Mouse (Mus musculus): ENCODE data around the gene Grik4. TPM values are rescaled to one million over a fixed set of nuclear protein-coding genes. Genes with fewer than 3 reads are reported as not detected.

Grik4 gene
- polyA plus RNA-seq, 1 experiment from 2014 or later: 0.41 TPM

DNA sequence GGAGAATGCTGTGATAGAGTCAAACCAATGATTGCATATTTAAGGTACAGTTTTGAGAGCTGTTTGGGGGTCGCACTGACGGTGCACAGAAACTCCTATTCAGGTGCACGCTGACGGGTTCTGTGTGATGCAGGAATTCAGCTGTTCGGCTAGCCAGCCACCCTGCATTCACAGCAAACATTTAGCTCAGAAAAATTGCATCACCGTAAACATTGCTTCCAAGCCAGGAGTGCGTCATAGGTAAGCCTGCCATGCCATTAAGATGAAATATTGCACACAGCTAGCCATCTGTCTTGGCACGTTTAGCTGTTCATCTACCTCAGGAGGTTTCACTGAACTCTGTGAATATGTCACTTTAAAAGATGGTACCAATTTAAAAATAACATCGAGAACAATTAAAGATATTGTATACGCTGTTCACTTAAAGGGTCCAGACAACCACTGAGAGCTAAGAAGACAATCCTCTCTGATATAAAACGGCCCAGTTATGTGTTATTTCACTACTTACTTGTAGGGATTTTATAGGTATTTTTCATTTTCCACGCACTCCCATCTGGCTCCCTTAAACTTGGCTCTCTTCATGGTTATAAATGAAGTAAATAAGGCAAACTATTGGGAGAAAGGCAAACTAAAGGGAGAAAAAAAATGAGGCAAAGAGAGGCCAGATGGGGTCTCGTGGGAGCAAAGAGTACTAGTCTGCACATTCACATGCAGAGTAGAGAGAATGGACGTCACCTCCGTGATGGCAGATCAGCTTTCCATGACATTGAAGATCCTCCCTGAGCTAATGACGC is 453.5 kb downstream of the Grik4 start:
- Histone ChIP-seq H3K4me1 (replicated peaks) (no peaks in the 10 kb centered on the region), H3K9me3 (replicated peaks) (no peaks in the 10 kb centered on the region), H3K36me3 (replicated peaks) (no peaks in the 10 kb centered on the region), H3K9ac (no peak overlapping the region), H3K27ac (replicated peaks) (no peak overlapping the region), H3K27me3 (no peaks in the 10 kb centered on the region), H3K4me2 (no peak overlapping the region), H3K4me3 (replicated peaks) (no peak overlapping the region)
- ATAC-seq (ENCODE audit: insufficient read depth): no peak
- WGBS (ENCODE audit: insufficient replicate concordance): 68% methylated on average over 16 of the region's 16 CpGs

DNA sequence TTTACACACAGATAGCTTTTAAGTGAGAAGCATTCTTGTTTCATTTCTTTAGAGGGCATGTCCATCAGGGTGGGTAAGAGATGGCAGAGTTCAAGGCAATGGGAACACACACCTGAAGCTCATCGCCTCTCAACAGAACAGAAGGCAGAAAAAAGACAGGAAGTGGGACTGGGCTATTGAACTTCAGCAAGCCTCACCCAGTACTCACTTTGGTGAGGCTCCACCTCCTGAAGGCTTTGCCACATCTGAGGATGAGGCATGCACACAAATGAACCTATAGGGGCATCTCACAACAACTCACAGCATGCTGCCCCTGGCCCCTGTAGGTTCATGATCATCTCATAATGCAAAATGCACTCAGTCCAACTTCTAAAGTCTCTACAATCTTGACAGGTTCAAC is 456.2 kb downstream of the Grik4 start:
- no peak for ATAC-seq (ENCODE audit: insufficient read depth)
- 75% methylated on average over 1 of the region's 1 CpGs for WGBS (ENCODE audit: insufficient replicate concordance)
- H3K4me3 ChIP-seq (replicated peaks): no peak overlapping the region
- no peaks in the 10 kb centered on the region for H3K27me3 ChIP-seq
- H3K36me3 ChIP-seq (replicated peaks): no peaks in the 10 kb centered on the region
- H3K9me3 ChIP-seq (replicated peaks): no peaks in the 10 kb centered on the region
- no peak overlapping the region for H3K27ac ChIP-seq (replicated peaks)
- no peak overlapping the region for H3K9ac ChIP-seq
- H3K4me1 ChIP-seq (replicated peaks): no peaks in the 10 kb centered on the region
- H3K4me2 ChIP-seq: no peak overlapping the region

DNA sequence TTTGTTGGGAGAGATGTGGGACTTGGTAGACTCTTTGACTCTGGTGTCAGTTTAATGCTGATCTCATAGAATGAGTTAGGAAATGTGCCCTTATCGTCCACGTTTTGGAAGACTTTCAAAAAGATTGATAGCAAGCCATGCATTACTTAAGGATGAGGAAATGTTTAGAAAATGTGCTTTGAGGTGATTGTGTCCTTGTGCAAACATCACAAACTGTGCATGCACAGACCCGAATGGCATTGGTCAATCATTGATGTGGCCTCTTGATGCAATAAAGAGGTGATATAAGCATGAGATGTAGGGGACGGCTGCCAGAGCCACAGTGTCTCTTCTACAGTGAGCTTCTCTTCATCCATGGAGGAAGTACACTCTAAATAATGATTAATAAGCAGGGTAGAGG is 457.4 kb downstream of the Grik4 start:
- Histone ChIP-seq H3K27ac (replicated peaks) (no peak overlapping the region), H3K27me3 (0 out of 2 replicates have a peak, but pooled peaks cover 1% of the 10 kb centered on the region), H3K9ac (no peak overlapping the region), H3K36me3 (replicated peaks) (no peaks in the 10 kb centered on the region), H3K4me1 (replicated peaks) (no peaks in the 10 kb centered on the region), H3K4me3 (replicated peaks) (no peak overlapping the region), H3K4me2 (no peak overlapping the region), H3K9me3 (replicated peaks) (no peaks in the 10 kb centered on the region)
- WGBS (ENCODE audit: insufficient replicate concordance): 40% methylated on average over 4 of the region's 4 CpGs
- ATAC-seq (ENCODE audit: insufficient read depth): no peak

DNA sequence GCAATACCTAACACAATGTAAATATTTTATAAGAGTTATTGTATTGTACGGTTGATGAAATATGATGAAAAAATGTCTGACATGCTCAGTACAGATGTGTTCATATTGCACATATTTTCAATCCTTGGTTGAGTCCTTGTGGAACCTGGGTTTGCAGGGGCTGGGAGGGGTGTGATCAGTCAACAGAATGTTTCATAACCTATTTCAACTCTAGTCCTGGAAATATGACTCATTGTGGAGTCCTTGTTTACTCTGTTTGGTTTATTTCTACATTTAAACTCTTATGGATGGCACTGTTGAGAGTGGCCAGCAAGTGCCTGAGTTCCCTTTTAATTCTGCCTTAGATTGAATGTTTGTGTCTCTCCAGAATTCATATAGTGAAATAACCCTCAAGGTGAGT is 459.6 kb downstream of the Grik4 start:
- no peak overlapping the region for H3K4me2 ChIP-seq
- 0 out of 2 replicates have a peak, but pooled peaks cover 4% of the 10 kb centered on the region for H3K27me3 ChIP-seq
- H3K27ac ChIP-seq (replicated peaks): no peak overlapping the region
- WGBS (ENCODE audit: insufficient replicate concordance): 75% methylated on average over 1 of the region's 1 CpGs
- H3K4me3 ChIP-seq (replicated peaks): no peak overlapping the region
- H3K9me3 ChIP-seq (replicated peaks): no peaks in the 10 kb centered on the region
- H3K9ac ChIP-seq: no peak overlapping the region
- H3K36me3 ChIP-seq (replicated peaks): no peaks in the 10 kb centered on the region
- ATAC-seq (ENCODE audit: insufficient read depth): no peak
- H3K4me1 ChIP-seq (replicated peaks): no peaks in the 10 kb centered on the region

DNA sequence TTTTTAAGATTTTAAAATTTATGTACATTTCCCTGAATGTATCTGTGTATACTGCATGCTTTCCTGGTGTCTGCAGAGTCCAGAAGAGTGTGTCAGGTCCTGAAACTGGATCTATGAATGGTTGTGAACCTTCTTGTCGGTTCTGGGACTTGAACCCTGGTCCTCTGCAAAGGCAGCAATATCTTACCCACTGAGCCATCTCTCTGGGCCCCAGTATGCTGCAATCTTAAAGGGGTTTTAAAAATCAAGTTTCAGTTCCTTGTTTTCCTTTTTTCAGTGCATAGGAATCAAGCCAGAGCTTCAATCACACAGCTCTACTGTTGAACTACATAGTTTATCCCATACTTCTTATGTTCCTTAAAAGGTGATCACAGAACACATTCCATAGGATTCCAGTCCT is 461.3 kb downstream of the Grik4 start:
- WGBS (ENCODE audit: insufficient replicate concordance): 57% methylated on average over 1 of the region's 1 CpGs
- ATAC-seq (ENCODE audit: insufficient read depth): no peak

DNA sequence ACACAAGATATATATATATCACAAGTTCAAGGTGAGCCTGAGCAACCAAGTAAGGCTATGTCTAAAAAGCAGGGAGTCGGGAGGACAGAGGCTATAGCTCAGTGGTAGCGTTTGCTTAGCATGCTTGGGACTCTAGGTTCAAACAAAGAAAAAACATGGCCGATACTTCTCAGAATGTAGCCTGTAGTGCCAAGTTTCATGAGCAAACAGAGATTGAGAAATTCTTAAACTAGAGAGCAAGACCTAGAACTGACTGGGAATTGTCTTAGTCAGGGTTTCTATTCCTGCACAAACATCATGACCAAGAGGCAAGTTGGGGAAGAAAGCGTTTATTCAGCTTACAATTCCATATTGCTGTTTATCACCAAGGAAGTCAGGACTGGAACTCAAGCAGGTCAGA is 468.1 kb downstream of the Grik4 start:
- no peak for ATAC-seq (ENCODE audit: insufficient read depth)

More for the DNA sequence above, 461.3 kb downstream of the Grik4 start:
- Histone ChIP-seq H3K36me3 (replicated peaks) (no peaks in the 10 kb centered on the region), H3K4me2 (no peak overlapping the region), H3K4me1 (replicated peaks) (no peaks in the 10 kb centered on the region), H3K4me3 (replicated peaks) (no peak overlapping the region), H3K27ac (replicated peaks) (no peak overlapping the region), H3K27me3 (0 out of 2 replicates have a peak, but pooled peaks cover 4% of the 10 kb centered on the region), H3K9ac (no peak overlapping the region), H3K9me3 (replicated peaks) (no peaks in the 10 kb centered on the region)

DNA sequence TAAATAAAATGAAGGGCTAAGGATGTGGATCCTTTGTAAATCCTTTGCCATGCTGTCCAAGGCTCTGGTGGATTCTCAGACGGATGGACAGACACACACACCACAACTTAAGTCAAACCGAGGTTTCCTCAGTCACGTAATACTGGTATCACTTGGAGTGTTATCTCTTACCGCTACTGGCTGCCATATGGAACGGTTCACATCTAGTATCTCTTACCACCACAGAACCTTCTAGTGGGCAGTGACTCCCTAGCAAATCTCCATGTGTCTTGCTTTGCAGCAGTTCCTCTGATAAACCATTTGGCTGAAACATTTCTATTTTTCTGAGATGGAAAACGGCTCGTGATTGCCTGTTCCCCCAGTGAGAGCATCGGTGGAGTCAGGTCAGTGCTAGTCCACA is 470.0 kb downstream of the Grik4 start:
- Histone ChIP-seq H3K4me2 (no peak overlapping the region), H3K27me3 (no peaks in the 10 kb centered on the region), H3K36me3 (replicated peaks) (no peaks in the 10 kb centered on the region), H3K9ac (no peak overlapping the region), H3K9me3 (replicated peaks) (no peaks in the 10 kb centered on the region), H3K4me3 (replicated peaks) (no peak overlapping the region), H3K27ac (replicated peaks) (no peak overlapping the region), H3K4me1 (replicated peaks) (peaks cover 43% of the 10 kb centered on the region)
- 0 out of 2 replicates have a peak, but pooled peaks have one; percentile 5 for ATAC-seq (ENCODE audit: insufficient read depth)
- WGBS (ENCODE audit: insufficient replicate concordance): 22% methylated on average over 8 of the region's 8 CpGs

More for the DNA sequence above, 468.1 kb downstream of the Grik4 start:
- WGBS (ENCODE audit: insufficient replicate concordance): 60% methylated on average over 4 of the region's 4 CpGs
- Histone ChIP-seq H3K4me2 (no peak overlapping the region), H3K36me3 (replicated peaks) (no peaks in the 10 kb centered on the region), H3K4me3 (replicated peaks) (no peak overlapping the region), H3K27me3 (no peaks in the 10 kb centered on the region), H3K27ac (replicated peaks) (no peak overlapping the region), H3K9ac (no peak overlapping the region), H3K4me1 (replicated peaks) (peaks cover 29% of the 10 kb centered on the region), H3K9me3 (replicated peaks) (no peaks in the 10 kb centered on the region)

DNA sequence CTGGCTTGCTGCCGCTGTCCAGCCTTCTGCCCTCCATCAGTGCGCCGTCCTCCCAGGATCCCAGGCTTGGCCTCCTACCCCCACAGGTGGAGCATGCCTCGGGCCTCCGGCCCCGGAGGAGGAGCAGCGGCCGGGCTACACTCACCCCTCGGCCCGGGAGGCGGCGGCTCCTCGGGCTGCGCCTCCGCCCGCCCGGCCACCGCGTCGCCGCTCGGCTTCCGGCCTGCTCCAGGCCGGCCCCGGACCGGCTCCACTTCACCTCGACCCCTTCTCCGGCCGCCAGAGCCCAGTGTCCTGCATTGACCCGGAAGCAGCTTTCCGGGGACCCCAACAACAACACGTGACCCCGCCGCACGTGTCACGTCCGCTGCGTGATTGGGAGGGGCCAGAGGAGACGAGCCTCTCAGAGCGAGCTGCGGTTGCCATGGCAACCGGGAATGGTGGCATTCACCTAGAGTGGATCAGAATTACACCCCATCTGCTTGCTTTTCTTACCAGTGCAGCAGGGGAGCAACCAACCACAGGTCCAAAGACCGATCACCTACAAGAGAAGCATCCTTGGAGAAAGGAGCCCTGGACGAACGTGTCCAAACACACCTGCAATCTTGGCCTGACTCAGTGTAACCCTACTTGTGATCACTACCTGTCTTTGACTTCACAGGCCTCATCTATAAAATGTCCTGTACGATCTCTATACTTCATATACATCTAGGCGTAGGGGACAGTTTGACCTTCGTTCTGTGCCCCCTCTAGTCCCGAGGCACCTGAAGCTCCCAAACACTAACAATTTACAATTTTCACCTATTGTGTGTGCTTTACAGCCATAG is 472.2 kb downstream of the Grik4 start:
- H3K4me3 ChIP-seq (replicated peaks): peak overlapping the region; percentile 80
- H3K4me2 ChIP-seq: peak overlapping the region; percentile 88
- WGBS (ENCODE audit: insufficient replicate concordance): 8% methylated on average over 49 of the region's 49 CpGs
- peaks cover 45% of the 10 kb centered on the region for H3K4me1 ChIP-seq (replicated peaks)
- no peaks in the 10 kb centered on the region for H3K9me3 ChIP-seq (replicated peaks)
- no peaks in the 10 kb centered on the region for H3K27me3 ChIP-seq
- H3K9ac ChIP-seq: peak overlapping the region; percentile 77
- no peaks in the 10 kb centered on the region for H3K36me3 ChIP-seq (replicated peaks)
- H3K27ac ChIP-seq (replicated peaks): peak overlapping the region; percentile 81
- ATAC-seq (ENCODE audit: insufficient read depth): peak; percentile 81

DNA sequence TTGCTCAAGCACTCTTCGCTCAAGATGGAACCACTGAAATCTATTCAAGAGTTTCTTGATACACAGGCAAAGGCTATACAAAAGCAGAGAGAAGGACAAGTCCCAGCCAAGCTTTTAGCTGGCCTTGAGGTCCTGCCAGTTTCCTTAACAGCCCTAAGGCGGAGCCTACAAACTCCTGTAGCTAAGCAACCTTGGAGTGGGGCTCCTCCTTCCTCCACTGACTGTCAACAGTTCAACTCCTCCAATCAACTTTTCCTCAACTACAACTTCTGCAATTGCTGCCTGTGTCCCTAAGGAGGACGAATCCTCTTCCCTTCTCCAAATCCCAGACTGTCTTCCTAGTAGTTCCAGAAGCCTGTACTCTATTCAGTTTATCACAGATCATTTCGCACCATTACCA is 473.1 kb downstream of the Grik4 start:
- H3K36me3 ChIP-seq (replicated peaks): no peaks in the 10 kb centered on the region
- H3K27me3 ChIP-seq: no peaks in the 10 kb centered on the region
- H3K9me3 ChIP-seq (replicated peaks): no peaks in the 10 kb centered on the region
- peak overlapping the region; percentile 77 for H3K9ac ChIP-seq
- 29% methylated on average over 4 of the region's 4 CpGs for WGBS (ENCODE audit: insufficient replicate concordance)
- H3K4me2 ChIP-seq: peak overlapping the region; percentile 88
- H3K4me3 ChIP-seq (replicated peaks): peak overlapping the region; percentile 80
- H3K4me1 ChIP-seq (replicated peaks): peaks cover 49% of the 10 kb centered on the region
- H3K27ac ChIP-seq (replicated peaks): peak overlapping the region; percentile 81
- ATAC-seq (ENCODE audit: insufficient read depth): peak; percentile 73

DNA sequence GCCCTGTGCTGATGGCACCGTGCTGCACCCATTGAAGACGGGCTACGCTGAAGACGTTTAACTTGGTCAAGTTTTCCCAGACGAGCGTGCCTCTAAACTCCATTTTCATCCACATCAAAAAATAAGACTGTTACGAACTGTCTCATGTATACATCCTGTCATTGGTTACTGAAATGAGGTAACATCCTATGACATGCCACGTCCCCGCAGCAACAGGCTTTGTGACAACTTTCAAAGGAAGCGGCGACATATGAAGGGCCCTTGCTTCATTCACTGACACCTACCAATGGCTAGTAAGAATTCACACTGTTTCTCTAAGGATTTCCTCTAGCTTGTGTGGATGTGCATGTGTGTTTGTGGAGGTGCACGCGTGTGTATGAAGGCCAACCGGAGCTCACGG is 475.0 kb downstream of the Grik4 start:
- no peaks in the 10 kb centered on the region for H3K27me3 ChIP-seq
- peaks cover 53% of the 10 kb centered on the region for H3K4me1 ChIP-seq (replicated peaks)
- H3K4me2 ChIP-seq: no peak overlapping the region
- no peak overlapping the region for H3K9ac ChIP-seq
- H3K9me3 ChIP-seq (replicated peaks): no peaks in the 10 kb centered on the region
- H3K27ac ChIP-seq (replicated peaks): no peak overlapping the region
- H3K4me3 ChIP-seq (replicated peaks): no peak overlapping the region
- no peaks in the 10 kb centered on the region for H3K36me3 ChIP-seq (replicated peaks)
- ATAC-seq (ENCODE audit: insufficient read depth): no peak
- 87% methylated on average over 15 of the region's 15 CpGs for WGBS (ENCODE audit: insufficient replicate concordance)

DNA sequence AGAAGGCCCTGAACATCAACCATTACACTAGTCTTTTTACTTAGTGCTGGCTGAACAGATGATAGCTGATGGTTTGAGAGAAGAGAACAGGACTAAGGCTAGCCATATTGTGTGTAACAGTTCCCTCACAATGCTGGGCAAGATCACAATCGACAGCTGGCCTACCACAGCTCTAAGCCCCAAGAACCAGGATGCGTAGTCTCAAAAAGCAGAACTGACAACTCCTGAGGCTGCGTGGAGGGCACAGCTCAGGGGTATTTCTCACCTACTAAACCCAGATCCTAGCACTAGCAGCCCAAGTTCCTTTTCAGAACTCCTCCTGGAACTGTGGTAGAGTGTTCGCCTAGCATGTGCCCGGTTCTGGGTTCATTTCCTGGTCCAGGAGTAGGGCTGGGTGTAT is 475.9 kb downstream of the Grik4 start:
- no peak for ATAC-seq (ENCODE audit: insufficient read depth)
- WGBS (ENCODE audit: insufficient replicate concordance): 54% methylated on average over 5 of the region's 5 CpGs
- Histone ChIP-seq H3K4me3 (replicated peaks) (no peak overlapping the region), H3K9ac (no peak overlapping the region), H3K36me3 (replicated peaks) (no peaks in the 10 kb centered on the region), H3K4me1 (replicated peaks) (peaks cover 54% of the 10 kb centered on the region), H3K4me2 (no peak overlapping the region), H3K27ac (replicated peaks) (no peak overlapping the region), H3K9me3 (replicated peaks) (no peaks in the 10 kb centered on the region), H3K27me3 (no peaks in the 10 kb centered on the region)

Data from liver, embryonic 15.5 days (tissue).